Mouse (Mus musculus): ENCODE measurements around the gene Stk38. TPM values are rescaled to one million over a fixed set of nuclear protein-coding genes. Genes with fewer than 3 reads are reported as not detected.
A peak's percentile ranks its signal among the peaks of the same experiment; 100 is the strongest.

The Stk38 gene
- polyA plus RNA-seq, 1 experiment from 2014 or later: 90.4 TPM

DNA sequence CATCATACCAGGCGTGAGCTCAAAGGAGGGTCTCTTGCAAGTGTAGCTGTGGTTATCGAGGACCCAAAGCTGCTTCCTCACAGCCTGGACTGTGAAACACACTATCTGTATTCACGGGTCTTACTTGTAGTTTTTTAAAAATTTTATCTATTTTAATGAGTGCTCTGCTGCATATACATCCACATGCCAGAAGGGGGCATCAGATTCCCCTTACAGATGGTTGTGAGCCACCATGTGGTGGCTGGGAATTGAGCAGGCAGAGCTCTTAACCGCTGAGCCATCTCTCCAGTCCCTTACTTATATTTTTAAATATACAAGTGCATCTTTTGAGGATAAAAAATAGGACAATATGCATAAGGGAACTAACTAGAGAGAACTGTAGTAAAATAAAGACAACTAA, 20.1 kb downstream of the Stk38 start:
- no peaks in the 10 kb centered on the region for H3K9me3 ChIP-seq (replicated peaks; ENCODE audit: control insufficient read depth, low read length)
- ATAC-seq (replicated peaks; ENCODE audit: extremely low read depth, insufficient read depth, low FRiP score): no peak
- H3K4me3 ChIP-seq (ENCODE audit: low read length): no peak overlapping the region
- peaks cover 10% of the 10 kb centered on the region for H3K4me1 ChIP-seq (ENCODE audit: control insufficient read depth, insufficient read depth, low read length)
- WGBS: 64% methylated on average over 4 of the region's 4 CpGs
- no peaks in the 10 kb centered on the region for H3K27me3 ChIP-seq (ENCODE audit: control insufficient read depth, insufficient read depth, low read length)
- H3K27ac ChIP-seq (ENCODE audit: low read length): no peak overlapping the region
- no peak overlapping the region for H3K4me2 ChIP-seq (ENCODE audit: low read depth, low read length)
- H3K9ac ChIP-seq (ENCODE audit: low read length): no peak overlapping the region
- H3K36me3 ChIP-seq (ENCODE audit: control insufficient read depth, insufficient read depth): peaks cover 42% of the 10 kb centered on the region

DNA sequence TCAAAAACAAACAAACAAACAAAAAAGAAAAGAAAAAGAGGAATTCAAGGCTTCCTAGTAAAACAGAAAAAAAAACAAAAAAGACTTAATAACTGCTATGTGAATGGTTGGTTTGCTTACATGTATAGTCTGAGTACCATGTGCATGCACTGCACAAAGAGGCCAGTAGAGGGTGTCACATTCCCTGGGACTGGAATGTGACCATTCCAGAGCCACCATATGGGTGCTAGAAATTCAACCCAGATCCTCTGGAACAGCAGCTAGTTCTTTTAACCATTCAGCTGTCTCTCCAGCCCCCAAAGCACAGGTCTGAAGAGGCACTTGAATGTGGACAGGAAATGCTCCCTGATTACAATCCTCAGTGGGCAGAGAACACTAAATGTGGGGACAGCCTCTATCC, 21.0 kb downstream of the Stk38 start:
- no peaks in the 10 kb centered on the region for H3K9me3 ChIP-seq (replicated peaks; ENCODE audit: control insufficient read depth, low read length)
- H3K27me3 ChIP-seq (ENCODE audit: control insufficient read depth, insufficient read depth, low read length): no peaks in the 10 kb centered on the region
- no peak overlapping the region for H3K4me3 ChIP-seq (ENCODE audit: low read length)
- H3K4me1 ChIP-seq (ENCODE audit: control insufficient read depth, insufficient read depth, low read length): peaks cover 7% of the 10 kb centered on the region
- H3K9ac ChIP-seq (ENCODE audit: low read length): no peak overlapping the region
- H3K36me3 ChIP-seq (ENCODE audit: control insufficient read depth, insufficient read depth): peaks cover 45% of the 10 kb centered on the region
- no peak for ATAC-seq (replicated peaks; ENCODE audit: extremely low read depth, insufficient read depth, low FRiP score)
- no peak overlapping the region for H3K27ac ChIP-seq (ENCODE audit: low read length)
- H3K4me2 ChIP-seq (ENCODE audit: low read depth, low read length): no peak overlapping the region

DNA sequence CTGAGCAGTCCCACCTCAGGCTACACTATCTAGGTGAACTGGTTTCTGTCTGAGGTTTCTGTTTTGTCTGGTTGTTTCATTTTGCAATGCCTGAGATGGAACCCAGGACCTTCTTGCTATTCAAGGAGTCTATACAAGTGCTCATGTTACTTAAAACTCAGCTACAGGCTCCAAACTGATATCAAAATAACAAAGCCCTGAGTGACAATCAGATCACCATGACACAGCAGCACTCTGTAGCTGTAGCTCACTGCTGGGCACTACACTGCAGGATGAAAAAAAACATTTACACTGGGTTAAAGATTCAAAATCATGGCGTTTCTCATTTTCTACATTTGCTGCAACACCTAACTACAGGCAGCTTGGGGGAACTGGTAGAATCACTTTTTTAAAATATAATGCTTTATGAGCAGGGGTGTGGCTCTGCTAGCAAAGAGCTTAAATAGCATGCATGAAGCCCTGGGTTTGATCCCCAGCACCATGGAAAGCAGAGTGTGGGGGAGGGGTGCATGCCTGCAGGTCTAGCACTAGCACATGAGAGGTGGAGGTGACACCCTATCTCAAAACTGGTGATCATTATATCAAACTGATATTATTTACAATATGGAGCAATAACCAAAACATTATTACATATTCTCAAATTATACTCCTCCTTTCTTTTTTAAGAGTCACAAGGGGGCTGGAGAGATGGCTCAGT, 22.9 kb downstream of the Stk38 start:
- H3K9ac ChIP-seq (ENCODE audit: low read length): no peak overlapping the region
- H3K4me1 ChIP-seq (ENCODE audit: control insufficient read depth, insufficient read depth, low read length): no peaks in the 10 kb centered on the region
- no peak overlapping the region for H3K27ac ChIP-seq (ENCODE audit: low read length)
- 76% methylated on average over 1 of the region's 1 CpGs for WGBS
- peaks cover 49% of the 10 kb centered on the region for H3K36me3 ChIP-seq (ENCODE audit: control insufficient read depth, insufficient read depth)
- H3K9me3 ChIP-seq (replicated peaks; ENCODE audit: control insufficient read depth, low read length): no peaks in the 10 kb centered on the region
- no peak overlapping the region for H3K4me3 ChIP-seq (ENCODE audit: low read length)
- no peaks in the 10 kb centered on the region for H3K27me3 ChIP-seq (ENCODE audit: control insufficient read depth, insufficient read depth, low read length)
- H3K4me2 ChIP-seq (ENCODE audit: low read depth, low read length): no peak overlapping the region
- ATAC-seq (replicated peaks; ENCODE audit: extremely low read depth, insufficient read depth, low FRiP score): no peak

- Histone ChIP-seq H3K27me3 (ENCODE audit: control insufficient read depth, insufficient read depth, low read length) (no peaks in the 10 kb centered on the region), H3K4me3 (ENCODE audit: low read length) (no peak overlapping the region), H3K36me3 (ENCODE audit: control insufficient read depth, insufficient read depth) (peaks cover 52% of the 10 kb centered on the region), H3K4me1 (ENCODE audit: control insufficient read depth, insufficient read depth, low read length) (no peaks in the 10 kb centered on the region), H3K9ac (ENCODE audit: low read length) (no peak overlapping the region), H3K27ac (ENCODE audit: low read length) (no peak overlapping the region), H3K4me2 (ENCODE audit: low read depth, low read length) (no peak overlapping the region), H3K9me3 (replicated peaks; ENCODE audit: control insufficient read depth, low read length) (no peaks in the 10 kb centered on the region)
- 18% methylated on average over 4 of the region's 4 CpGs for WGBS
- ATAC-seq (replicated peaks; ENCODE audit: extremely low read depth, insufficient read depth, low FRiP score): no peak
Observed at GRCm38 (mm10) chr17:28982591-28982990, 25.2 kb downstream of the Stk38 start.

- no peak overlapping the region for H3K27ac ChIP-seq (ENCODE audit: low read length)
- peaks cover 45% of the 10 kb centered on the region for H3K36me3 ChIP-seq (ENCODE audit: control insufficient read depth, insufficient read depth)
- H3K27me3 ChIP-seq (ENCODE audit: control insufficient read depth, insufficient read depth, low read length): no peaks in the 10 kb centered on the region
- ATAC-seq (replicated peaks; ENCODE audit: extremely low read depth, insufficient read depth, low FRiP score): no peak
- no peak overlapping the region for H3K4me3 ChIP-seq (ENCODE audit: low read length)
- no peaks in the 10 kb centered on the region for H3K4me1 ChIP-seq (ENCODE audit: control insufficient read depth, insufficient read depth, low read length)
- 85% methylated on average over 4 of the region's 4 CpGs for WGBS
- no peaks in the 10 kb centered on the region for H3K9me3 ChIP-seq (replicated peaks; ENCODE audit: control insufficient read depth, low read length)
- no peak overlapping the region for H3K9ac ChIP-seq (ENCODE audit: low read length)
- H3K4me2 ChIP-seq (ENCODE audit: low read depth, low read length): no peak overlapping the region
Observed at GRCm38 (mm10) chr17:28981081-28981480, 26.7 kb downstream of the Stk38 start.

DNA sequence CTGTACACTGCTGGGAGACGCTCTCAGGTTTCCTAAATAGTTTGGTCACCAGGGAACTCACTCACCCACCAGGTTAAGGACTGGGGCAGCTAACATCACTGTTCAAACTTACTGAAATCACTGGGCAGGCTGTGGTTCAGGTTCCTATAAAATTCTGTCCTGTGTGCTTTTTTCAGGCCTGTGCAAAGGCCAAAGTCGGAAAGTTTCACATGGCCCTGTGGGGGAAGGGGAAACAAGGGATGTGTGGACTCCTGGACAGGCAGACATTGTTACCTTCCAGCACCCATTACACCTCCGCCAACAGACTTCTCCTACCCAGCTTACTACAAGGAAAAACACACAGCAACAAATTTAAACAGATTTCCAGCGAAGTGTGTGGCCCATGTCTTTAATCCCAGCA, 28.7 kb downstream of the Stk38 start:
- Histone ChIP-seq H3K4me3 (ENCODE audit: low read length) (no peak overlapping the region), H3K27ac (ENCODE audit: low read length) (no peak overlapping the region), H3K27me3 (ENCODE audit: control insufficient read depth, insufficient read depth, low read length) (no peaks in the 10 kb centered on the region), H3K4me2 (ENCODE audit: low read depth, low read length) (no peak overlapping the region), H3K9me3 (replicated peaks; ENCODE audit: control insufficient read depth, low read length) (no peaks in the 10 kb centered on the region), H3K4me1 (ENCODE audit: control insufficient read depth, insufficient read depth, low read length) (no peaks in the 10 kb centered on the region), H3K9ac (ENCODE audit: low read length) (no peak overlapping the region), H3K36me3 (ENCODE audit: control insufficient read depth, insufficient read depth) (peaks cover 57% of the 10 kb centered on the region)
- no peak for ATAC-seq (replicated peaks; ENCODE audit: extremely low read depth, insufficient read depth, low FRiP score)
- WGBS: 81% methylated on average over 4 of the region's 4 CpGs

- no peak for ATAC-seq (replicated peaks; ENCODE audit: extremely low read depth, insufficient read depth, low FRiP score)
- H3K9ac ChIP-seq (ENCODE audit: low read length): no peak overlapping the region
- no peak overlapping the region for H3K4me2 ChIP-seq (ENCODE audit: low read depth, low read length)
- H3K36me3 ChIP-seq (ENCODE audit: control insufficient read depth, insufficient read depth): peaks cover 64% of the 10 kb centered on the region
- no peak overlapping the region for H3K4me3 ChIP-seq (ENCODE audit: low read length)
- no peaks in the 10 kb centered on the region for H3K9me3 ChIP-seq (replicated peaks; ENCODE audit: control insufficient read depth, low read length)
- no peaks in the 10 kb centered on the region for H3K4me1 ChIP-seq (ENCODE audit: control insufficient read depth, insufficient read depth, low read length)
- no peak overlapping the region for H3K27ac ChIP-seq (ENCODE audit: low read length)
- no peaks in the 10 kb centered on the region for H3K27me3 ChIP-seq (ENCODE audit: control insufficient read depth, insufficient read depth, low read length)
Observed at GRCm38 (mm10) chr17:28970122-28970521, 37.7 kb downstream of the Stk38 start.

DNA sequence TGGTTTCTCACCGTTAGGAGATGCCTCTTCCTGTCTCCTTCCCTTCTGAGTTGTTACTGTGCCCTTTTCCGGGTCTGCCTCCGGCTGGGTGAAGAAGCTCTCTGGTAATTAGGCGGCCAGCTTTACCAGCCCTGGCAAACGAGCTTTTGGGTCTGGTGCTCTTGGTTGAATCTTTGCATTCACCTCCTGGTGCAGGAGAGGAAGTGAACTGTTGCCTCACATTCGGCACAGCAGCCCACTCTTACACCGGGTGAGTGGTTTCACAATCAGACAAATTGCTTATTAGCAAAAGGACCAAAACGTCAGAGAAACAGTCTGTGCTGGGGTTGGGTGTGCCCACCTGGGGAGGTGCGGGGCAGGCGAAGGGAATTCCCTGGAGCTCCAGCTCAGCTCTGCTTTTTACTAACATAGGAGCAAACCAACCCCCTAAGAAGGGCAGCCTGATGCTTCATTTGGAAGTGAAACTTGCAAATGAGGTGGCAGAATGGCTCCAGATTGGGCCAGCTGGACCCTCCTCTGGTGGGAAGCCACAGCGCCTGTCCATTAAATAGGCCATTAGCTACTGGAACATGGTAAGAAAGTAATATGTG, 40.7 kb downstream of the Stk38 start:
- 66% methylated on average over 11 of the region's 11 CpGs for whole genome bisulfite sequencing
- no peaks in the 10 kb centered on the region for H3K27me3 ChIP-seq (ENCODE audit: control insufficient read depth, insufficient read depth, low read length)
- no peak overlapping the region for H3K9ac ChIP-seq (ENCODE audit: low read length)
- ATAC-seq (replicated peaks; ENCODE audit: extremely low read depth, insufficient read depth, low FRiP score): no peak
- H3K4me1 ChIP-seq (ENCODE audit: control insufficient read depth, insufficient read depth, low read length): no peaks in the 10 kb centered on the region
- peaks cover 72% of the 10 kb centered on the region for H3K36me3 ChIP-seq (ENCODE audit: control insufficient read depth, insufficient read depth)
- H3K27ac ChIP-seq (ENCODE audit: low read length): peak overlapping the region; percentile 35; the same call in 1 of the 2 replicates
- H3K4me2 ChIP-seq (ENCODE audit: low read depth, low read length): no peak overlapping the region
- H3K9me3 ChIP-seq (replicated peaks; ENCODE audit: control insufficient read depth, low read length): no peaks in the 10 kb centered on the region
- no peak overlapping the region for H3K4me3 ChIP-seq (ENCODE audit: low read length)

- Histone ChIP-seq H3K36me3 (ENCODE audit: control insufficient read depth, insufficient read depth) (peaks cover 43% of the 10 kb centered on the region), H3K4me2 (ENCODE audit: low read depth, low read length) (no peak overlapping the region), H3K4me1 (ENCODE audit: control insufficient read depth, insufficient read depth, low read length) (no peaks in the 10 kb centered on the region), H3K27me3 (ENCODE audit: control insufficient read depth, insufficient read depth, low read length) (no peaks in the 10 kb centered on the region), H3K9ac (ENCODE audit: low read length) (no peak overlapping the region), H3K27ac (ENCODE audit: low read length) (no peak overlapping the region), H3K9me3 (replicated peaks; ENCODE audit: control insufficient read depth, low read length) (no peaks in the 10 kb centered on the region), H3K4me3 (ENCODE audit: low read length) (no peak overlapping the region)
- WGBS: 90% methylated on average over 10 of the region's 10 CpGs
- no peak for ATAC-seq (replicated peaks; ENCODE audit: extremely low read depth, insufficient read depth, low FRiP score)
Observed at GRCm38 (mm10) chr17:28961596-28961995, 46.2 kb downstream of the Stk38 start.
